Comparison of ENCODE assay signal across 8 mouse cellular contexts in genomic region chr6:88785331-88785730, GRCm38 (mm10). TPM values are rescaled to one million over a fixed set of nuclear protein-coding genes. Genes with fewer than 3 reads are reported as not detected.
A peak's percentile ranks its signal among the peaks of the same experiment; 100 is the strongest.
DNase-seq lines count a peak whose midpoint lies in the region; ATAC-seq lines count a peak whose summit lies in the region.

No protein-coding gene starts in this region.

- H3K27me3 ChIP-seq in heart, embryonic 11.5 days (ENCODE audit: control insufficient read depth, insufficient read depth, low read length) = no peaks in the 10 kb centered on the region
- H3K27me3 ChIP-seq in limb, embryonic 15.5 days = no peaks in the 10 kb centered on the region
- H3K27me3 ChIP-seq in hindbrain, embryonic 12.5 days = no peaks in the 10 kb centered on the region; the same call in 1 of the 2 replicates

- H3K4me3 ChIP-seq in heart, embryonic 11.5 days (ENCODE audit: low read depth, low read length) = no peak overlapping the region
- no peak overlapping the region for H3K4me3 ChIP-seq in limb, embryonic 15.5 days
- no peak overlapping the region for H3K4me3 ChIP-seq in hindbrain, embryonic 12.5 days

- ATAC-seq in heart, embryonic 11.5 days (replicated peaks; ENCODE audit: insufficient number of reproducible peaks, low FRiP score, low TSS enrichment) = no peak
- no peak for ATAC-seq in limb, embryonic 15.5 days (ENCODE audit: insufficient number of reproducible peaks, low FRiP score, low TSS enrichment, low read depth)
- ATAC-seq in hindbrain, embryonic 12.5 days (ENCODE audit: low FRiP score) = no peak

- H3K27ac ChIP-seq in heart, embryonic 11.5 days (ENCODE audit: low read depth, low read length) = peak overlapping the region; percentile 80
- peak overlapping the region; percentile 60; the same call in 1 of the 2 replicates for H3K27ac ChIP-seq in limb, embryonic 15.5 days
- H3K27ac ChIP-seq in hindbrain, embryonic 12.5 days = no peak overlapping the region

- H3K4me1 ChIP-seq in heart, embryonic 11.5 days (ENCODE audit: control insufficient read depth, insufficient read depth, low read length) = peaks cover 36% of the 10 kb centered on the region
- peaks cover 46% of the 10 kb centered on the region for H3K4me1 ChIP-seq in limb, embryonic 15.5 days
- H3K4me1 ChIP-seq in hindbrain, embryonic 12.5 days = peaks cover 40% of the 10 kb centered on the region

- peak; percentile 48 to 56 for DNase-seq in cerebellum, postnatal 14 days
- no peak for DNase-seq in cerebellum, postnatal 36 days
- DNase-seq in adipocyte (ENCODE audit: low spot score) = peak; percentile 31
- DNase-seq in urinary bladder, postnatal 4 days (ENCODE audit: low spot score in 2 of 2) = no peak
- DNase-seq in spleen, postnatal 4 days (ENCODE audit: low spot score in 2 of 2) = no peak

- peak overlapping the region; percentile 7; the same call in 1 of the 2 replicates for H3K4me2 ChIP-seq in heart, embryonic 11.5 days
- no peak overlapping the region for H3K4me2 ChIP-seq in limb, embryonic 15.5 days
- H3K4me2 ChIP-seq in hindbrain, embryonic 12.5 days (replicated peaks) = no peak overlapping the region

- WGBS in heart, embryonic 11.5 days (ENCODE audit: insufficient replicate concordance) = 42% methylated on average over 5 of the region's 5 CpGs
- WGBS in limb, embryonic 15.5 days = 30% methylated on average over 5 of the region's 5 CpGs
- 61% methylated on average over 5 of the region's 5 CpGs for whole genome bisulfite sequencing in hindbrain, embryonic 12.5 days

- H3K9me3 ChIP-seq in heart, embryonic 11.5 days (replicated peaks; ENCODE audit: control insufficient read depth, low read length) = no peaks in the 10 kb centered on the region
- H3K9me3 ChIP-seq in limb, embryonic 15.5 days = no peaks in the 10 kb centered on the region
- H3K9me3 ChIP-seq in hindbrain, embryonic 12.5 days (replicated peaks) = no peaks in the 10 kb centered on the region

- peak overlapping the region; percentile 56; the same call in 1 of the 2 replicates for H3K9ac ChIP-seq in heart, embryonic 11.5 days (ENCODE audit: low read depth, low read length)
- H3K9ac ChIP-seq in limb, embryonic 15.5 days = no peak overlapping the region
- no peak overlapping the region for H3K9ac ChIP-seq in hindbrain, embryonic 12.5 days

- H3K36me3 ChIP-seq in heart, embryonic 11.5 days (ENCODE audit: control insufficient read depth, insufficient read depth, low read length) = no peaks in the 10 kb centered on the region
- no peaks in the 10 kb centered on the region for H3K36me3 ChIP-seq in limb, embryonic 15.5 days
- H3K36me3 ChIP-seq in hindbrain, embryonic 12.5 days = no peaks in the 10 kb centered on the region

RNA-seq across cellular contexts. Expression of gene Abtb1, which starts 56.5 kb away (rescaled TPM):
- polyA plus RNA-seq in heart, embryonic 11.5 days (2014; fragmentation: Nextera tagmentation; extraction: Ambion mirVana) = 16.0 and 18.2 TPM in 2 replicates
- polyA plus RNA-seq in limb, embryonic 15.5 days (2015; fragmentation: Nextera tagmentation; extraction: Ambion mirVana) = 29.9 and 33.3 TPM in 2 replicates
- polyA plus RNA-seq in hindbrain, embryonic 12.5 days (2016; fragmentation: Nextera tagmentation; extraction: Ambion mirVana) = 32.1 and 36.1 TPM in 2 replicates

Comparison
In these comparisons a context has a peak if more than half of its experiments do, and no peak if none do; other contexts are left out.
1. DNase-seq: peak in cerebellum, postnatal 14 days (2 of 2) and adipocyte (single experiment); none in cerebellum, postnatal 36 days (0 of 2), urinary bladder, postnatal 4 days (0 of 2) and spleen, postnatal 4 days (0 of 2).